ENCODE assay signal across 8 mouse cellular contexts in the genomic region with DNA sequence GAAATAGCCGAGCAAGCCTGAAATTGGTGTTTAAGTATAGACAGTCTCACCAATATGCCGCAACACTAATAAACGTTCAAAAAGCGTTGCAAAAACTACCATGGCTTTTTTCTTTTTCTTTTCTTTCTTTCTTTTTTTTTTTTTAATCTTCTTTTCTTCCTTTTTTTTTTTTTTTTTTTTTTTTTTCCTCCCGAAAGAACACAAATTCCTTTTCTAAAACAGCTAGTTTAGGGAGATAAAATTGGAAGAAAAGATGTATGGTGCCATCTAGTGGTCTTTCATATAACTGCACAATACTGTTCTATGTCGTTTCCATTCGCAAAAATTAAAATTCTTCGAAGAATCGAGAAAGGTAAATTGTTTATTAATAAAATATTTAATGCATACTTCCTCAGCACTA. TPM values are rescaled to one million over a fixed set of nuclear protein-coding genes. Genes with fewer than 3 reads are reported as not detected.
A peak's percentile ranks its signal among the peaks of the same experiment; 100 is the strongest.
DNase-seq lines count a peak whose midpoint lies in the region; ATAC-seq and TF ChIP-seq lines count a peak whose summit lies in the region.
"Had no signal": no experiment of that assay in that cellular context is flagged by ENCODE, and none has a peak within 500 bp of the region (broad histone marks: within the 10 kb centered on the region; RNA-seq: fewer than 3 reads in every experiment).

No protein-coding gene starts in this region.

- peak overlapping the region; percentile 22; the same call in 1 of the 2 replicates for H3K4me3 ChIP-seq in layer of hippocampus, adult 2 months

- ATAC-seq in CD4-positive, CD25-positive, alpha-beta regulatory T cell, adult 4 months = peak; percentile 60
- ATAC-seq in cerebellum, adult (ENCODE audit: insufficient number of reproducible peaks, low FRiP score, low TSS enrichment) = no peak

- no peak overlapping the region for H3K27ac ChIP-seq in layer of hippocampus, adult 2 months

- peak; percentile 84 for TF ChIP-seq CTCF in layer of hippocampus, adult 2 months (conservative IDR thresholded peaks at IDR 0.05)

- DNase-seq in layer of hippocampus, adult 2 months (ENCODE audit: low spot score in 2 of 2) = no peak
- no peak for DNase-seq in layer of hippocampus, postnatal 10 days (ENCODE audit: low spot score in 2 of 2)
- peak; percentile 33 for DNase-seq in MN1 (ENCODE audit: low spot score)
- DNase-seq in forelimb bud, embryonic 11.5 days (ENCODE audit: low read depth, low spot score) = peak; percentile 41
- DNase-seq in urinary bladder, postnatal 4 days (ENCODE audit: low spot score in 2 of 2) = no peak
- DNase-seq: gastrocnemius, postnatal 36 days had no signal

RNA-seq across cellular contexts. Expression of a gene that starts 25.4 kb away (rescaled TPM):
- total RNA-seq in layer of hippocampus, adult 2 months (2021) = not detected
- total RNA-seq in layer of hippocampus, postnatal 10 days (2021) = not detected
- polyA plus RNA-seq in CD4-positive, CD25-positive, alpha-beta regulatory T cell, adult 4 months (2017; shearing (Covaris generic)) = not detected
- total RNA-seq: gastrocnemius, postnatal 36 days had no signal

RNA-seq across cellular contexts. Expression of a gene that starts 46.0 kb away (rescaled TPM):
- total RNA-seq in layer of hippocampus, adult 2 months (2021) = under 1 TPM; 0.54 to 0.66 TPM
- total RNA-seq in layer of hippocampus, postnatal 10 days (2021) = 1 to 10 TPM; 1.6 to 2.1 TPM
- 100 to 1,000 TPM in 1 of 2 experiments, 10 to 100 TPM in 1; 98.3 to 101 TPM for polyA plus RNA-seq in CD4-positive, CD25-positive, alpha-beta regulatory T cell, adult 4 months (2017; shearing (Covaris generic))

Comparison
In these comparisons a context has a peak if more than half of its experiments do, and no peak if none do; other contexts are left out.
1. DNase-seq: peak in MN1 (single experiment) and forelimb bud, embryonic 11.5 days (single experiment); none in layer of hippocampus, adult 2 months (0 of 2), layer of hippocampus, postnatal 10 days (0 of 2) and urinary bladder, postnatal 4 days (0 of 2).